ENCODE assay signal across 9 mouse cellular contexts in the genomic region with DNA sequence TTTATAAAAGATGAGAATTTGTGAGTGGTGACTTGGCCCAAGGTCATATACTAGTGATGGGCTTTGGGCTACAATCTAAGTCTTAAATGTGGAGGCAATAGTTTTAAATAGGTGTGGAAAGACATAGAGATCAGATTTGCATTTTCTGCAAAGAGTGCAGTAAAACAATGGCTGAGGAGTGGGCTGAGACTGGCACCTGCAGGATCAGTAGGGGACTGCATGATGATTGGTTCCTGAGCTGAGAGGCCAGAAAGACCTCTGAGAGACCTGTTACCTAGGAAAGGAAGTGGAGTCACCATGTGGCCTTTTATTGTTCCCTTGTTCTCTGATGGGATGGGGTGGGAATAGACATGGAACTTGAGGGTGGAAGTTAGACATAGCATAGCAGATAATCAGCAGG. TPM values are rescaled to one million over a fixed set of nuclear protein-coding genes. Genes with fewer than 3 reads are reported as not detected.
DNase-seq lines count a peak whose midpoint lies in the region; ATAC-seq lines count a peak whose summit lies in the region.
"Had no signal": no experiment of that assay in that cellular context is flagged by ENCODE, and none has a peak within 500 bp of the region (broad histone marks: within the 10 kb centered on the region; RNA-seq: fewer than 3 reads in every experiment).

No protein-coding gene starts in this region.

- H3K27ac ChIP-seq in hindbrain, embryonic 14.5 days, result no peak overlapping the region
- no peak overlapping the region for H3K27ac ChIP-seq in hindbrain, embryonic 16.5 days (ENCODE audit: low read depth, low read length)
- H3K27ac ChIP-seq: neural tube, embryonic 13.5 days had no signal

- no peaks in the 10 kb centered on the region for H3K9me3 ChIP-seq in hindbrain, embryonic 14.5 days (ENCODE audit: control insufficient read depth, low read length)
- no peaks in the 10 kb centered on the region; the same call in 1 of the 2 replicates for H3K9me3 ChIP-seq in hindbrain, embryonic 16.5 days (ENCODE audit: control insufficient read depth, low read length)
- H3K9me3 ChIP-seq: neural tube, embryonic 13.5 days had no signal

- H3K4me1 ChIP-seq in hindbrain, embryonic 14.5 days (replicated peaks; ENCODE audit: control insufficient read depth, insufficient read depth, low read length), result no peaks in the 10 kb centered on the region
- H3K4me1 ChIP-seq in hindbrain, embryonic 16.5 days (ENCODE audit: control insufficient read depth, insufficient read depth, low read depth, low read length), result no peaks in the 10 kb centered on the region
- H3K4me1 ChIP-seq: neural tube, embryonic 13.5 days had no signal

- H3K4me3 ChIP-seq in hindbrain, embryonic 14.5 days (replicated peaks; ENCODE audit: low read length), result no peak overlapping the region
- H3K4me3 ChIP-seq in hindbrain, embryonic 16.5 days (ENCODE audit: low read length), result no peak overlapping the region
- H3K4me3 ChIP-seq: neural tube, embryonic 13.5 days had no signal

- 0 out of 2 replicates have a peak, but pooled peaks cover 7% of the 10 kb centered on the region for H3K27me3 ChIP-seq in hindbrain, embryonic 14.5 days (ENCODE audit: control insufficient read depth, insufficient read depth, low read length)
- H3K27me3 ChIP-seq in hindbrain, embryonic 16.5 days (replicated peaks; ENCODE audit: control insufficient read depth, insufficient read depth, low read length), result no peaks in the 10 kb centered on the region
- no peaks in the 10 kb centered on the region for H3K27me3 ChIP-seq in splenic B cell, adult 2 months (ENCODE audit: control insufficient read depth, insufficient read depth, low read length, poor library complexity, severe bottlenecking)

- no peaks in the 10 kb centered on the region; the same call in none of the 2 replicates for H3K36me3 ChIP-seq in hindbrain, embryonic 14.5 days (replicated peaks; ENCODE audit: control insufficient read depth, insufficient read depth)
- H3K36me3 ChIP-seq in hindbrain, embryonic 16.5 days (ENCODE audit: control insufficient read depth, insufficient read depth, low read length), result no peaks in the 10 kb centered on the region
- H3K36me3 ChIP-seq in splenic B cell, adult 2 months (ENCODE audit: control insufficient read depth, insufficient read depth, low read length, poor library complexity, severe bottlenecking), result no peaks in the 10 kb centered on the region

- H3K9ac ChIP-seq in hindbrain, embryonic 14.5 days, result no peak overlapping the region
- H3K9ac ChIP-seq in hindbrain, embryonic 16.5 days (ENCODE audit: low read depth, low read length), result no peak overlapping the region
- H3K9ac ChIP-seq: neural tube, embryonic 13.5 days had no signal

- ATAC-seq in hindbrain, embryonic 14.5 days (ENCODE audit: low FRiP score), result no peak
- no peak for ATAC-seq in hindbrain, embryonic 16.5 days
- ATAC-seq in frontal cortex, adult (ENCODE audit: low TSS enrichment), result no peak

- DNase-seq in hindbrain, embryonic 14.5 days (ENCODE audit: low spot score), result peak; percentile 62
- peak; percentile 12 to 49 for DNase-seq in spleen, adult 18-20 months
- DNase-seq in spleen, postnatal 4 days (ENCODE audit: low spot score in 2 of 2), result no peak
- peak; percentile 15 for DNase-seq in embryo, embryonic 10 days (ENCODE audit: low spot score)
- peak; percentile 71 for DNase-seq in splenic B cell, adult 2 months (ENCODE audit: low read depth, low spot score)
- no peak for DNase-seq in layer of hippocampus, postnatal 36 days

- no peak overlapping the region for H3K4me2 ChIP-seq in hindbrain, embryonic 14.5 days (replicated peaks)
- no peak overlapping the region for H3K4me2 ChIP-seq in hindbrain, embryonic 16.5 days (ENCODE audit: low read length)
- H3K4me2 ChIP-seq: neural tube, embryonic 13.5 days had no signal

RNA-seq across cellular contexts. Expression of a gene that starts 4.0 kb away (rescaled TPM):
- polyA plus RNA-seq in hindbrain, embryonic 14.5 days (2014; fragmentation: Nextera tagmentation; extraction: Ambion mirVana), result 155 and 167 TPM in 2 replicates
- polyA plus RNA-seq in hindbrain, embryonic 16.5 days (2015; fragmentation: Nextera tagmentation; extraction: Ambion mirVana), result 131 and 138 TPM in 2 replicates
- 10 to 100 TPM; 40.7 to 42.4 TPM for total RNA-seq in layer of hippocampus, postnatal 36 days (2021)

RNA-seq across cellular contexts. Expression of a gene that starts 45.7 kb away (rescaled TPM):
- polyA plus RNA-seq in hindbrain, embryonic 14.5 days (2014; fragmentation: Nextera tagmentation; extraction: Ambion mirVana), result 49.8 and 49.9 TPM in 2 replicates
- 55.6 and 60.1 TPM in 2 replicates for polyA plus RNA-seq in hindbrain, embryonic 16.5 days (2015; fragmentation: Nextera tagmentation; extraction: Ambion mirVana)
- 10 to 100 TPM; 46.1 to 50.0 TPM for total RNA-seq in layer of hippocampus, postnatal 36 days (2021)

Comparison
In these comparisons a context has a peak if more than half of its experiments do, and no peak if none do; other contexts are left out.
1. DNase-seq: peak in hindbrain, embryonic 14.5 days (single experiment), spleen, adult 18-20 months (2 of 2), embryo, embryonic 10 days (single experiment) and splenic B cell, adult 2 months (single experiment); none in spleen, postnatal 4 days (0 of 2) and layer of hippocampus, postnatal 36 days (0 of 2).